Mouse (Mus musculus) E14TG2a.4 (cell line): ENCODE data around the gene Lrrc40.
"Not testable (repeated sequence)": the region's sequence is repeated elsewhere in the genome, so short reads cannot be mapped to it uniquely, and the experiment has no call there.

Experiments
- H3K27me3 ChIP-seq: 2 replicates; pipeline ENCODE4 v1.6.1; 2014; ENCODE audit warnings: low read length, control low read depth; ENCODE audit not compliant: insufficient read depth
- H3K36me3 ChIP-seq: 2 replicates; pipeline ENCODE4 v1.6.1; 2014; ENCODE audit warnings: low read length, control low read depth; ENCODE audit not compliant: insufficient read depth
- H3K4me1 ChIP-seq: replicated peaks from 2 replicates; pipeline ENCODE4 v1.6.1; 2014; ENCODE audit warnings: low read depth, low read length, control low read depth
- H3K4me3 ChIP-seq: replicated peaks from 2 replicates; pipeline ENCODE4 v1.5.1; 2014; ENCODE audit warnings: mild to moderate bottlenecking, low read length
- H3K9me3 ChIP-seq: 2 replicates; pipeline ENCODE4 v1.6.1; 2014; ENCODE audit warnings: low read length, control low read depth
- CTCF ChIP-seq: conservative IDR thresholded peaks from 2 replicates; pipeline ENCODE4 v1.5.1; 2014; ENCODE audit warnings: low read length
- NANOG ChIP-seq: IDR thresholded peaks from 2 replicates; pipeline ENCODE4 v1.6.1; 2014; ENCODE audit warnings: borderline replicate concordance, low read length, mixed read lengths
- POU5F1 ChIP-seq: IDR thresholded peaks from 2 replicates; pipeline ENCODE4 v1.6.1; 2014; ENCODE audit warnings: low read length, borderline replicate concordance

The Lrrc40 gene

GRCm38 (mm10) chr3:158075004-158075403 is 38.5 kb downstream of the Lrrc40 start:
- no peaks in the 10 kb centered on the region for H3K4me1 ChIP-seq
- no peaks in the 10 kb centered on the region for H3K36me3 ChIP-seq
- H3K27me3 ChIP-seq: peaks cover 5% of the 10 kb centered on the region; the same call in 1 of the 2 replicates
- no peak overlapping the region for H3K4me3 ChIP-seq
- TF ChIP-seq CTCF (no peak), POU5F1 (no peak), NANOG (no peak)
- no peaks in the 10 kb centered on the region for H3K9me3 ChIP-seq

DNA sequence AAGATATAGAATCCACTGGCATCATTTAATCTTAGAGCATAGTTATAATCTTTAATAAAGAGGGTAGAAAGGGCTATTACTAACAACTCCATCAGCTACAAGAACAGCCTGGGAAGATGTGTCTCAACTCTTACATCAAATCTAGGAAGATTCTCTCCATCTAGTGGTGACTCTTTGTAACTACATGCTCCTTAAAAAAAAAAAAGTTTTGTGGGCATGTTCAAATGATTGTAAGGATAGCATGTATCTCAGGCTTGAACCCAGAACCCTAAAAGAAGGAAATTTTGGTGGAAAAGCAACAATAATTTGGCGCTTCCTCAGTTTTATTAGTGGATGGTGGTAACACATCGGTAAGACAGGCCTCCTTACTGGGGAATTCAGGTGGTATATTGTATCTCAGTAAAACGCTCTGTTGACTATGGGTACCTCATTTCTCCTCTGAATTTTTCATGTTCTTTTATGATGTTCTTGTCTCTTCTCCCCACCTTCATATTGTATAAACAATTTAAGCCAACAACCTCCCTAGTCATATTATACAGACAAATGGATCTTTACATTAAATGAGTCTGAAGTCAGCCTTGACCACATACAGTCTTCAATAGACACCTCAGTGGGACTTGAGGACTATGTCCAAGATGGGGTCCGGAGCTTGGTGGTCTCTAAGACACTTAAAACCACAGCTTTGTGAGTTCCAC is 40.4 kb downstream of the Lrrc40 start:
- Histone ChIP-seq H3K9me3 (no peaks in the 10 kb centered on the region), H3K36me3 (no peaks in the 10 kb centered on the region), H3K27me3 (peaks cover 7% of the 10 kb centered on the region; the same call in 1 of the 2 replicates), H3K4me3 (no peak overlapping the region), H3K4me1 (no peaks in the 10 kb centered on the region)
- TF ChIP-seq POU5F1: no peak
- TF ChIP-seq NANOG: no peak
- peak; percentile 90 for TF ChIP-seq CTCF

GRCm38 (mm10) chr3:158077380-158077772 is 40.9 kb downstream of the Lrrc40 start:
- Histone ChIP-seq H3K36me3 (no peaks in the 10 kb centered on the region), H3K4me3 (no peak overlapping the region), H3K4me1 (no peaks in the 10 kb centered on the region), H3K9me3 (no peaks in the 10 kb centered on the region), H3K27me3 (peaks cover 9% of the 10 kb centered on the region; the same call in 1 of the 2 replicates)
- no peak for TF ChIP-seq NANOG
- TF ChIP-seq CTCF: no peak
- TF ChIP-seq POU5F1: no peak

DNA sequence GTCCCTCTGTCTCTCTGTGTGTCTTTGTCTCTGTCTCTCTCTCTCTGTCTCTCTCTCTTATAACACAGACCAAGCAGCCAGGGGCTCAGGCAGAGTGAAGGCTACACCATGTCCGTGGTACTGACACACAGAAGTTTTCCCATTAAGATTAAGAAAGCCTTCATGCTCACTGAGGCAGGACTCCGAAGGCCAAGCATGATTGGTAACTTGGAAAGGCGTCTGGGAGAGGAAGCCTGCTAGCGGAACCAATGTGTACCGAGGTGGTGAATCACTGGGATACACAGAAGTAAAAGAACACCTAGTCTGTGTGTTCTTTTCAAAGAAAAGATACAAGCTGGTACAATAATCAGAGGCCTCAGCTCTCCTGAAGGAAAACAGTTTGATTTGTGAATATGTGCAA is 41.4 kb downstream of the Lrrc40 start:
- Histone ChIP-seq H3K36me3 (no peaks in the 10 kb centered on the region), H3K9me3 (no peaks in the 10 kb centered on the region), H3K27me3 (peaks cover 10% of the 10 kb centered on the region; the same call in 1 of the 2 replicates), H3K4me3 (no peak overlapping the region), H3K4me1 (no peaks in the 10 kb centered on the region)
- no peak for TF ChIP-seq NANOG
- TF ChIP-seq POU5F1: no peak
- TF ChIP-seq CTCF: no peak

DNA sequence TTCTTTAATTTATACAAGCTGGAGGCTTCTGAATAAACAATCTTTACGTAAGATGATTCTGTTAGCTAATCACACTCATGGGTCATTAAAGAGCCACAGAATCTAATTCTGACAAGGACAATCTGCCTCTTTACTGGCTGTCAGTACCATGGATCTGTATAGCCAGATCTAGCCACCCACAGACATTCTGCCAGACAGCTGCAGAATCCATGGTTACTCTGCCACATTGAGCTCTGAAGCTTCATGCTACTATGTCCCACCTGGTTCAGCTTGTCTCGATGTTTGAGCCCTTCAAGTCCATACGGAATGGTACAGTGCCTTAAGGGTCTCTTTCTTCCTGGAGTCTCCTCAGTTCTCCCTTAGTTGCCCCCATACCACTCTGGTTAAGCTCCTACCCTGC is 55.1 kb downstream of the Lrrc40 start:
- Histone ChIP-seq H3K27me3 (no peaks in the 10 kb centered on the region), H3K4me3 (no peak overlapping the region), H3K36me3 (no peaks in the 10 kb centered on the region), H3K4me1 (no peaks in the 10 kb centered on the region), H3K9me3 (no peaks in the 10 kb centered on the region)
- TF ChIP-seq NANOG: no peak

- Histone ChIP-seq H3K36me3 (no peaks in the 10 kb centered on the region), H3K4me3 (no peak overlapping the region), H3K27me3 (no peaks in the 10 kb centered on the region), H3K9me3 (no peaks in the 10 kb centered on the region), H3K4me1 (no peaks in the 10 kb centered on the region)
- no peak for TF ChIP-seq CTCF
- TF ChIP-seq NANOG: no peak
- TF ChIP-seq POU5F1: no peak
Observed at GRCm38 (mm10) chr3:158093919-158094318, 57.5 kb downstream of the Lrrc40 start.

DNA sequence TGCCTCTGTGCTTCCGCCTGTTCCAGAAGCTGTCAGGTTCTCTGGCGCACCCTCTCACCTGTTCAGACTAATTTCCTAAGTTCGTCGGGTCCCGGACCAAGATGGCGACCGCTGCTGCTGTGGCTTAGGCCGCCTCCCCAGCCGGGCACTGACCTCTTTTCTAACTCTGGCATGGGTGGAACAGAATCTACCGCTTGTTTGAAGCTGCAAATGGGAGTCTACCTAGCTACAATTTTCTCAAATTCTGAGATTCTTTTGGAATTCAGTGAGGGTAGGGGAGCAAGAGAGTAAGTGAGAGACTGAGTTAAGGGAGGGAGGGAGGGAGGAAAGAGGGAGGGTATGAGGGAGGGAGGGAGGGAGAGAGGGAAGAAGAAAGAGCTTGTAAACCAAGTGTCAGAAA is 65.6 kb downstream of the Lrrc40 start:
- not testable (repeated sequence) for H3K27me3 ChIP-seq, H3K9me3 ChIP-seq, H3K4me1 ChIP-seq, H3K36me3 ChIP-seq
- peak overlapping the region; percentile 67 for H3K4me3 ChIP-seq

DNA sequence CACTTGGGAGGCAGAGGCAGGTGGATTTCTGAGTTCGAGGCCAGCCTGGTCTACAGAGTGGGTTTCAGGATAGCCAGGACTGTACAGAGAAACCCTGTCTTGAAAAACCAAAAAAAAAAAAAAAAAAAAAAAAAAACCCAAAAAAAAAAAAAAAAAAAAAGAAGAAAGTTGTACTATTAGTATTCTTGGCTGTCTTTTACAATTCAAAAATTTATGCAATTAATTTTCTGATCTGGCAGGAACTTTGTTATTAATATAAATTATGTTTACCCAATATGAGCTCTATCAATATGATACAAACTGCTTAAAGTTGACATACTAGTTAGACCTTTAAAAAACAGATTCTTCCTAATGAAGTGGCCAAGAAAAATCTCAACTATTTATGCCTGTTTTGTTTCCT is 66.1 kb downstream of the Lrrc40 start:
- not testable (repeated sequence) for H3K9me3 ChIP-seq, H3K4me1 ChIP-seq, H3K27me3 ChIP-seq, H3K36me3 ChIP-seq, H3K4me3 ChIP-seq

- H3K9me3 ChIP-seq: no peaks in the 10 kb centered on the region
- no peaks in the 10 kb centered on the region for H3K36me3 ChIP-seq
- TF ChIP-seq POU5F1: no peak
- TF ChIP-seq NANOG: no peak
- TF ChIP-seq CTCF: no peak
- no peak overlapping the region for H3K4me3 ChIP-seq
- no peaks in the 10 kb centered on the region for H3K27me3 ChIP-seq
- no peaks in the 10 kb centered on the region for H3K4me1 ChIP-seq
Observed at GRCm38 (mm10) chr3:158103467-158103866, 67.0 kb downstream of the Lrrc40 start.

DNA sequence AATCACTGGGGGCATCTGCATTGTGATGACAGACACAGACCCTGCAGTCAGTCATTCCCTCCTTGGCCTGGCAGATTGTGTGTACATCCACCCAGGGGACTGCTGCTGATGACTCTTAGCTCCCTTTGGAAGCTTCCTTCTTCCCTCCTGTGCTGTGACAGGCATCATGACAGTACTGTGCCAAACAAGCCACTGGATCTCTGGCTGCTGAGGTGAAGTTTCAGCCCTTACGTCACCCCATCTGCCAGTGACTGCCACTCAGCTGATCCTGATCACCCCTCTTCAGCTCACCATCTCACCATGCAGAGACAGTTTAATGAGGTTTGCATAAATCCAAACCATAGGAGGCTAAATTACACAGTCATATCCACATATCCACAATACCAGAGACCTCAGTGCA is 68.8 kb downstream of the Lrrc40 start:
- Histone ChIP-seq H3K9me3 (no peaks in the 10 kb centered on the region), H3K4me3 (no peak overlapping the region), H3K27me3 (no peaks in the 10 kb centered on the region), H3K36me3 (no peaks in the 10 kb centered on the region), H3K4me1 (no peaks in the 10 kb centered on the region)
- TF ChIP-seq NANOG (no peak), POU5F1 (no peak), CTCF (no peak)
